Mouse (Mus musculus): Measurements from ENCODE around the gene Lingo3. TPM values are rescaled to one million over a fixed set of nuclear protein-coding genes. Genes with fewer than 3 reads are reported as not detected.

The Lingo3 gene
- polyA plus RNA-seq, 2 experiments = 0.56 to 0.88 TPM

- Histone ChIP-seq H3K4me1 (ENCODE audit: control insufficient read depth, insufficient read depth, low read length) (peaks cover 6% of the 10 kb centered on the region), H3K36me3 (ENCODE audit: control insufficient read depth, insufficient read depth, low read length) (no peaks in the 10 kb centered on the region), H3K27me3 (ENCODE audit: control insufficient read depth, insufficient read depth, low read length) (peaks cover 9% of the 10 kb centered on the region; the same call in 1 of the 2 replicates), H3K9ac (ENCODE audit: low read depth, low read length, severe bottlenecking) (no peak overlapping the region), H3K4me3 (replicated peaks; ENCODE audit: low read length) (no peak overlapping the region), H3K9me3 (ENCODE audit: control insufficient read depth, low read length) (no peaks in the 10 kb centered on the region), H3K27ac (replicated peaks; ENCODE audit: low read depth, low read length) (no peak overlapping the region), H3K4me2 (replicated peaks; ENCODE audit: low read depth, low read length, severe bottlenecking) (no peak overlapping the region)
- no peak for ATAC-seq (ENCODE audit: low FRiP score, low read depth)
- TF ChIP-seq POLR2A (IDR thresholded peaks at IDR 0.05; ENCODE audit: borderline replicate concordance, extremely low read depth, insufficient read depth, insufficient read length) = no peak
- no peak for DNase-seq (ENCODE audit: low spot score)
- WGBS = 71% methylated on average over 7 of the region's 7 CpGs
These were observed 29.0 kb downstream of the Lingo3 start for GRCm38 (mm10) chr10:80814800-80815199.

- H3K4me2 ChIP-seq (replicated peaks; ENCODE audit: low read depth, low read length, severe bottlenecking) = no peak within 1 kb of the TSS
- H3K36me3 ChIP-seq (ENCODE audit: control insufficient read depth, insufficient read depth, low read length) = no peaks in the 10 kb centered on the region
- H3K9me3 ChIP-seq (ENCODE audit: control insufficient read depth, low read length) = no peaks in the 10 kb centered on the region
- H3K4me1 ChIP-seq (ENCODE audit: control insufficient read depth, insufficient read depth, low read length) = peaks cover 15% of the 10 kb centered on the region
- no peak within 1 kb of the TSS for H3K27ac ChIP-seq (replicated peaks; ENCODE audit: low read depth, low read length)
- DNase-seq (ENCODE audit: low spot score) (no peak), ATAC-seq (ENCODE audit: low FRiP score, low read depth) (peak; percentile 32; the same call in 1 of the 2 replicates)
- 61% methylated on average over 4 of the region's 4 CpGs for WGBS
- no peak within 1 kb of the TSS for H3K4me3 ChIP-seq (replicated peaks; ENCODE audit: low read length)
- TF ChIP-seq POLR2A (IDR thresholded peaks at IDR 0.05; ENCODE audit: borderline replicate concordance, extremely low read depth, insufficient read depth, insufficient read length) = no peak
- H3K27me3 ChIP-seq (ENCODE audit: control insufficient read depth, insufficient read depth, low read length) = peaks cover 22% of the 10 kb centered on the region
- H3K9ac ChIP-seq (ENCODE audit: low read depth, low read length, severe bottlenecking) = no peak within 1 kb of the TSS
These were observed 30.5 kb downstream of the Lingo3 start, which contains the start of gene Jsrp1 for GRCm38 (mm10) chr10:80813366-80813765. Gene Jsrp1 (minus strand): TSS chr10:80813498.

- Histone ChIP-seq H3K9me3 (ENCODE audit: control insufficient read depth, low read length) (no peaks in the 10 kb centered on the region), H3K4me2 (replicated peaks; ENCODE audit: low read depth, low read length, severe bottlenecking) (no peak overlapping the region), H3K36me3 (ENCODE audit: control insufficient read depth, insufficient read depth, low read length) (no peaks in the 10 kb centered on the region), H3K27ac (replicated peaks; ENCODE audit: low read depth, low read length) (no peak overlapping the region), H3K27me3 (ENCODE audit: control insufficient read depth, insufficient read depth, low read length) (peaks cover 29% of the 10 kb centered on the region), H3K4me3 (replicated peaks; ENCODE audit: low read length) (no peak overlapping the region), H3K9ac (ENCODE audit: low read depth, low read length, severe bottlenecking) (no peak overlapping the region), H3K4me1 (ENCODE audit: control insufficient read depth, insufficient read depth, low read length) (peaks cover 22% of the 10 kb centered on the region)
- ATAC-seq (ENCODE audit: low FRiP score, low read depth) (no peak), DNase-seq (ENCODE audit: low spot score) (no peak)
- TF ChIP-seq POLR2A (IDR thresholded peaks at IDR 0.05; ENCODE audit: borderline replicate concordance, extremely low read depth, insufficient read depth, insufficient read length) = no peak
- 42% methylated on average over 5 of the region's 5 CpGs for WGBS
These were observed 31.3 kb downstream of the Lingo3 start for GRCm38 (mm10) chr10:80812391-80813041.

GRCm38 (mm10) chr10:80810084-80810483 lies 33.8 kb downstream of the Lingo3 start:
- H3K36me3 ChIP-seq (ENCODE audit: control insufficient read depth, insufficient read depth, low read length) = peaks cover 2% of the 10 kb centered on the region
- H3K9ac ChIP-seq (ENCODE audit: low read depth, low read length, severe bottlenecking) = no peak overlapping the region
- 3% methylated on average over 20 of the region's 20 CpGs for WGBS
- peaks cover 29% of the 10 kb centered on the region for H3K27me3 ChIP-seq (ENCODE audit: control insufficient read depth, insufficient read depth, low read length)
- peaks cover 34% of the 10 kb centered on the region for H3K4me1 ChIP-seq (ENCODE audit: control insufficient read depth, insufficient read depth, low read length)
- DNase-seq (ENCODE audit: low spot score) = no peak
- no peak for ATAC-seq (ENCODE audit: low FRiP score, low read depth)
- H3K9me3 ChIP-seq (ENCODE audit: control insufficient read depth, low read length) = no peaks in the 10 kb centered on the region
- H3K4me3 ChIP-seq (replicated peaks; ENCODE audit: low read length) = no peak overlapping the region; the same call in 1 of the 2 replicates
- peak overlapping the region; percentile 16 for H3K4me2 ChIP-seq (replicated peaks; ENCODE audit: low read depth, low read length, severe bottlenecking)
- no peak overlapping the region for H3K27ac ChIP-seq (replicated peaks; ENCODE audit: low read depth, low read length)
- no peak for TF ChIP-seq POLR2A (IDR thresholded peaks at IDR 0.05; ENCODE audit: borderline replicate concordance, extremely low read depth, insufficient read depth, insufficient read length)

GRCm38 (mm10) chr10:80808985-80809632 lies 34.7 kb downstream of the Lingo3 start:
- peak overlapping the region; percentile 35 for H3K4me2 ChIP-seq (replicated peaks; ENCODE audit: low read depth, low read length, severe bottlenecking)
- H3K4me3 ChIP-seq (replicated peaks; ENCODE audit: low read length) = peak overlapping the region; percentile 9
- WGBS = 8% methylated on average over 18 of the region's 18 CpGs
- H3K27me3 ChIP-seq (ENCODE audit: control insufficient read depth, insufficient read depth, low read length) = peaks cover 29% of the 10 kb centered on the region
- H3K9me3 ChIP-seq (ENCODE audit: control insufficient read depth, low read length) = no peaks in the 10 kb centered on the region
- H3K36me3 ChIP-seq (ENCODE audit: control insufficient read depth, insufficient read depth, low read length) = peaks cover 12% of the 10 kb centered on the region
- DNase-seq (ENCODE audit: low spot score) (no peak), ATAC-seq (ENCODE audit: low FRiP score, low read depth) (no peak)
- no peak for TF ChIP-seq POLR2A (IDR thresholded peaks at IDR 0.05; ENCODE audit: borderline replicate concordance, extremely low read depth, insufficient read depth, insufficient read length)
- H3K4me1 ChIP-seq (ENCODE audit: control insufficient read depth, insufficient read depth, low read length) = peaks cover 34% of the 10 kb centered on the region
- no peak overlapping the region for H3K27ac ChIP-seq (replicated peaks; ENCODE audit: low read depth, low read length)
- no peak overlapping the region for H3K9ac ChIP-seq (ENCODE audit: low read depth, low read length, severe bottlenecking)

All from limb, embryonic 14.5 days (tissue).